Mouse (Mus musculus) forebrain, embryonic 16.5 days (tissue): Measurements from ENCODE around the gene Oscp1. TPM values are rescaled to one million over a fixed set of nuclear protein-coding genes. Genes with fewer than 3 reads are reported as not detected.

Experiments used
- ATAC-seq: fragments of 200-750 bp; cut with Nextera tagmentation; 2 replicates; pipeline ENCODE4 v1.8.0; 2017; ENCODE audit warnings: mild to moderate bottlenecking, moderate library complexity
- H3K27ac ChIP-seq: fragments of 300-500 bp; sonication (generic); 2 replicates; pipeline ENCODE4 v1.5.1; 2014; ENCODE audit warnings: low read length, control low read depth
- H3K27me3 ChIP-seq: fragments of 300-500 bp; sonication (generic); replicated peaks from 2 replicates; pipeline ENCODE4 v1.6.1; 2014; ENCODE audit warnings: low read length; ENCODE audit not compliant: control insufficient read depth, insufficient read depth
- H3K36me3 ChIP-seq: fragments of 300-500 bp; sonication (generic); 2 replicates; pipeline ENCODE4 v1.6.1; 2014; ENCODE audit not compliant: control insufficient read depth, insufficient read depth
- H3K4me1 ChIP-seq: fragments of 300-500 bp; sonication (generic); replicated peaks from 2 replicates; pipeline ENCODE4 v1.6.1; 2014; ENCODE audit warnings: low read length; ENCODE audit not compliant: control insufficient read depth, insufficient read depth
- H3K4me2 ChIP-seq: fragments of 300-500 bp; sonication (generic); 2 replicates; pipeline ENCODE4 v1.6.1; 2014; ENCODE audit warnings: mild to moderate bottlenecking, low read length, control low read depth
- H3K4me3 ChIP-seq: fragments of 300-500 bp; sonication (generic); replicated peaks from 2 replicates; pipeline ENCODE4 v1.5.1; 2014; ENCODE audit warnings: mild to moderate bottlenecking, low read length, control low read depth
- H3K9ac ChIP-seq: fragments of 300-500 bp; sonication (generic); replicated peaks from 2 replicates; pipeline ENCODE4 v1.6.1; 2014; ENCODE audit warnings: low read depth, low read length, control low read depth
- H3K9me3 ChIP-seq: fragments of 300-500 bp; sonication (generic); 2 replicates; pipeline ENCODE4 v1.6.1; 2016; ENCODE audit warnings: low read length; ENCODE audit not compliant: control insufficient read depth
- WGBS: fragments of 180-500 bp; shearing (Covaris S2); extraction: QIAGEN DNeasy Blood & Tissue Kit; methylation state at CpG from one replicate; pipeline ENCODE4 v1.1.7; 2014; 5-methylcytosine and 5-hydroxymethylcytosine counted together
- polyA plus RNA-seq: library from polyadenylated mRNA; unstranded; fragments of >200 nt; fragmentation: Nextera tagmentation; extraction: Ambion mirVana; gene quantifications from 2 replicates; pipeline ENCODE4 v1.2.1, GENCODE M21; 2015

The Oscp1 gene
- polyA plus RNA-seq, 1 experiment from 2014 or later: 30.4 TPM

DNA sequence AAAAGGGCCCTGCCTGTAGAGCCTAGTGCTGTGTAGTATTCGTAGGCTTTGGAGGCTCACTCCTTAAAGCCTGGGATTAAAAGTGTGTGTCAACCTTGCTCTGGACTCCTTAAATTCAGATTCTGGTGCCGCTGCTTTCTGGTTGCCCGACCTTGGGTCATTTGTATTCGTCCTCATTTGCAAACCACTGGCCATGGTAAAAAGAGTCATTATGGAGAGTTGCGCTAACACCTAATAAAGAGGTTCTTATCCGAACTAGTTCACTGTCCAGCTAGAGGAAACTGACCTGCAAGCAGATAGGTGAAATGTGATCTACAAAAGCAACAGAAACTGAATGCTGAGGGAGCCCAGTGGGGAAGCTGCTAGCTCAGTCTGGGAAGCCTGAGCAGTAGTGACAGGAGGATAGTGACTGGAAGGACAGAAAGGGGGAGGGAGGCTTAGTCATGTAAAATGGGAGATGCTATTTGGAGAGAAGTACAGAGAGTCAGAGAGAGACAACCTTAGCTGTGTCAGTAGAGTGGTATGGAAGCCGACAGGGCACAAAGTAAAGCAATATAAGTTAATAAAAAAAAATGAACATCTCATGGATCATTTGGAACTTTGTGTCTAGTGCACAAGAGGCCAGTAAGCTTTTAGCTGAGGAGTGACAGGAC is 46.9 kb downstream of the Oscp1 start:
- H3K27ac ChIP-seq: no peak overlapping the region
- H3K4me2 ChIP-seq: peak overlapping the region; percentile 94
- H3K4me3 ChIP-seq: peak overlapping the region; percentile 78; the same call in 1 of the 2 replicates
- peak overlapping the region; percentile 5; the same call in 1 of the 2 replicates for H3K9ac ChIP-seq
- no peaks in the 10 kb centered on the region for H3K27me3 ChIP-seq
- no peaks in the 10 kb centered on the region for H3K9me3 ChIP-seq
- H3K36me3 ChIP-seq: no peaks in the 10 kb centered on the region
- H3K4me1 ChIP-seq: peaks cover 48% of the 10 kb centered on the region
- WGBS: 51% methylated on average over 7 of the region's 7 CpGs
- ATAC-seq: no peak

DNA sequence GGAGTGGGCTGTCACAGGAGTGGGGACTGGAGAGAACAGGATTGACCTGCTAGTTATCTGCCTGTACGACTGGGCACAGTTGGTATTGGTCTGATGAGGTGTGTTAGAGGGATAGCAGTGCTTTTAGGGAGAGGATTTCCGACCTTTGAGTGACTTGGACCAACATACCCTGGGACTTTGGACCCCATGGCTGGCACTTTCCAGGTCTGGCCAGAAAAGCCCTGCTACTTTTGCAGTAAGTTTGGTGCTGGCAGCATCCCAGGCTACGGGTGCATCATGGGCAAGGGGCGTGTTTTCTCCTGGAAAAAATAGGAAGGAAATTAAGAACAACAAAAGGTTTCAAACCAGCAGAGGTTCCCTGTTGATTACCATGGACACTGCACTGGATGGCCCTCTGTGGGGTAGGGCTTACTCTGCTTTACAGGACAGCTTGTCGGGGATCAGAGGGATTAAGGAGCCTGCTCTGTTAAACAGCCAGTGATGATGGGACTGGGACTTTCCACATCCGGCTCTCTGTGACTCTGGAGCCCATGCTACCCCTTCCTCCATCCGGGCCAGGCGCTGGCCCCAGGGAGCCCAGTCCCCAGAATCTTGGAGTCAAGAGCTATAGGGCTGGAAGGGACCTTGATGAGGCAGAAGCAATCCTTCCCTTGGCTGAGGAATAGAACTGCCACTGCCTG is 49.8 kb downstream of the Oscp1 start:
- no peaks in the 10 kb centered on the region for H3K9me3 ChIP-seq
- no peaks in the 10 kb centered on the region for H3K36me3 ChIP-seq
- 27% methylated on average over 8 of the region's 8 CpGs for WGBS
- peaks cover 43% of the 10 kb centered on the region for H3K4me1 ChIP-seq
- H3K9ac ChIP-seq: no peak overlapping the region
- H3K27ac ChIP-seq: no peak overlapping the region
- no peak overlapping the region for H3K4me3 ChIP-seq
- no peak overlapping the region for H3K4me2 ChIP-seq
- no peaks in the 10 kb centered on the region for H3K27me3 ChIP-seq
- ATAC-seq: no peak

DNA sequence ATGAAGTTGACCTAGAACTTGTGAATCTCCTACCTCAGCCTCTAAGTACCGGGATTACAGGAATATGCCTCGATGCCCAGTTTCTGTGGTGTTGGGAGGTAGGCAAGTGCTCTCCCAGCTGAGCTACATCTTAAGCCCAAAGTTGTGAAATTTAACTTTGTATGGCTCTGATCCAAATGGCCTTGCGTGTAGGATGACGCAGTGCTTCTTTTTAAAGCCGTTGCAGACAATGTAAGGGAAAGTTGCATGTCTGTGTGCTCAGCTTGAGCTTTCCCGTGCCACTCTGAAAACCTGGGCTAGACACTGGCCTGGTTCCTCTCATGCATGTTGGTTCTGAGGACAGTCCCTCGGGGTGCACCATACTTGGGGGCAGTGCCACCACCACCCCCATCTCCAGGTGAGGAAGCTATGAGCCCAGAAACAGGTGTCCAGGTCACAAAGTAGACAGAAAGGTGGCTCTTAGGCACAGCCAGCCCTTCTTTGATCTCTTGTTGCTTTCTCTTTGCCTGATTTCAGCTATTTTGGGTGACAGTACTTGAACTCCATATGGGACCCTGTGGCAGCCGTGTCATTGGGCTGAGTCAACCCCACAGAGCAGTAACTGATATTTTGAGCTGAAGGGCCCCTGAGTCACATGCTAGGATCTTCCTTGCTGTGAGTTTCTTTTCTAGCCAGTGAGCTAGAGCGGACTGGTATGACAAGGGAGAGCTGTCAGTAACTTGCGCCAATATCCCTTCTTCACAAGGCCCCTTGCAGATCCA is 51.4 kb downstream of the Oscp1 start:
- no peak overlapping the region for H3K4me3 ChIP-seq
- H3K4me1 ChIP-seq: peaks cover 37% of the 10 kb centered on the region
- H3K4me2 ChIP-seq: no peak overlapping the region
- H3K36me3 ChIP-seq: no peaks in the 10 kb centered on the region
- H3K9ac ChIP-seq: no peak overlapping the region
- no peaks in the 10 kb centered on the region for H3K9me3 ChIP-seq
- H3K27ac ChIP-seq: no peak overlapping the region
- no peak for ATAC-seq
- 80% methylated on average over 10 of the region's 10 CpGs for WGBS
- no peaks in the 10 kb centered on the region for H3K27me3 ChIP-seq

DNA sequence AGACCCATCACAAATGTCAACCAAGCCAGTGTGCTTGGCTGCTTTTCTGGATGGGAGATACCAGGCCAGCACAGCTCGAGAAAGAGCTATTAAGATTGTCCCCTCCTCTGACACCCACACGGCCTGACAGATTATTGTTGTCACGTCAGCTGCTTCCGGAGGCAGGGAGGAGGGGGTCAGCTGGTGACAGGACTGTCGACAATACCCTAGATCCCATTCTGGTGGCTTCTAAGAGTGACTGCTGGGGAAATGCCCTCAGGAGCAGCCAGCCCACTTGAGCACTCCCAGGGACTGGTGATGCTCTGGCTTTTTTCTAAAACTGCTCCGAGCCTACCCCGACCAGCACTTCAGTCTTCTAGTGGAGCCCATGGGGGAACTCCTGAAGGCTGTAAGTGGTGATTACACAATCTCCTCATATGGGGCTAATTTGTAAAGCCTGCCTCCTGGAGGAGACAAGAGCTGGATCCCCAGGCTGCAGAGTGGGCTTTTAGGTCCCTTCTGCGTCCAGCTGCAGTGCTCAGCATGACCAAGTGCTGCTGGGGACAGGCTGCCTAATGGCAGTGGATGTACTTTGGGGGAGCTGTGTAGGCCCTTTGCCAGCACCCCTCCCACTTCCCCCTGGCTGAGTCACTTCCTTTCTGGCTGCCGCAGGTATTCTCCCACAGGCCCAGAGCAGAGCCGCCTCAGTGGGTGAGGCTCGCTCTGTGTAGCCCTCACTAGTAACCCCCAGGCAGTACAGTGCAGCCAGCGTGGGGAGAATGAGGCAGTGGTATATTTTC is 52.2 kb downstream of the Oscp1 start:
- peak; percentile 55 for ATAC-seq
- Histone ChIP-seq H3K27me3 (no peaks in the 10 kb centered on the region), H3K4me2 (no peak overlapping the region; the same call in 1 of the 2 replicates), H3K9me3 (no peaks in the 10 kb centered on the region), H3K4me3 (no peak overlapping the region), H3K36me3 (no peaks in the 10 kb centered on the region), H3K9ac (peak overlapping the region; percentile 39), H3K4me1 (peaks cover 29% of the 10 kb centered on the region), H3K27ac (peak overlapping the region; percentile 70)
- 11% methylated on average over 12 of the region's 12 CpGs for WGBS

DNA sequence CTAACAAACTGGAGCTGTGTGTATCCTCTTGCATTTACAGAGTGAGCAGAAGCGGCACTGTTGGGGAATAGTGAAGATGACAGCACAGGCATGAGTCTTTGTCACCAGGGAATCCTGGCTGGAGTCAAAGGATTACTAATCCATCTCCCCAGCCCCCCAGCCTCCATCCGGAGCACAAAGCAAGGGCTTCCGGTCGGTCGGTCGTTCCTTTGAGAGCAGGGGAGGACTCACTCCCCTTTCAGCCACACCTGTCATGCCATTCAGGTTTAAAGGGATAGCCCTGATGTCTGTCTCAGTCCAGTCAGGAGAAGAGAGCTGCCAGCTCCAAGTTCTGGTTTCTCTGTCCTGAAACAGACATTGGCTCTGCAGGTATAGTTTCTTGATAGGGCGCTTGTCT is 52.8 kb downstream of the Oscp1 start:
- ATAC-seq: no peak
- Histone ChIP-seq H3K9me3 (no peaks in the 10 kb centered on the region), H3K4me2 (no peak overlapping the region), H3K9ac (peak overlapping the region; percentile 39), H3K27ac (peak overlapping the region; percentile 70), H3K36me3 (no peaks in the 10 kb centered on the region), H3K27me3 (no peaks in the 10 kb centered on the region), H3K4me1 (peaks cover 24% of the 10 kb centered on the region), H3K4me3 (no peak overlapping the region)
- 20% methylated on average over 7 of the region's 7 CpGs for WGBS

DNA sequence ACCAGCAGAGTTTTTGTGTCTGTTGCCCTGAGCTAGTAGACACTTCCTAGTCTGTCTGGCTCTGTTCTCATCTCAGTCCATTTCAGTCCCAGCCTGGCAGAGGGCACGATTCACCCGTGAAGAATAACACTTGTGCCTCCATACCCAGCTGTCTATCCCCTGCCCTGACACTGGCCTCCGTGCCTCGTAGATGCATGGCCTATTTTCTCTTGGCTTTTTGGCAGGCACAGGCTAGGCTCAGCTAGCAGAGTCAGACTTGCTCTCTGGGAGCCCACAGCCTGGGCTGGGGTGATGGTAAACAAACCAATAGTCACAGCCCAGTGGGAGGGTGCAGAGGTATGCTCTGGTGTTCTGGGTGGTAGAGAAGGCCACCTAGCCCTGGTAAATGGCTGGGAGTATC is 54.9 kb downstream of the Oscp1 start:
- peaks cover 20% of the 10 kb centered on the region for H3K4me1 ChIP-seq
- no peak for ATAC-seq
- no peaks in the 10 kb centered on the region for H3K9me3 ChIP-seq
- H3K27ac ChIP-seq: no peak overlapping the region
- no peak overlapping the region for H3K4me3 ChIP-seq
- 68% methylated on average over 4 of the region's 4 CpGs for WGBS
- no peak overlapping the region for H3K4me2 ChIP-seq
- H3K9ac ChIP-seq: no peak overlapping the region
- H3K27me3 ChIP-seq: no peaks in the 10 kb centered on the region
- no peaks in the 10 kb centered on the region for H3K36me3 ChIP-seq

DNA sequence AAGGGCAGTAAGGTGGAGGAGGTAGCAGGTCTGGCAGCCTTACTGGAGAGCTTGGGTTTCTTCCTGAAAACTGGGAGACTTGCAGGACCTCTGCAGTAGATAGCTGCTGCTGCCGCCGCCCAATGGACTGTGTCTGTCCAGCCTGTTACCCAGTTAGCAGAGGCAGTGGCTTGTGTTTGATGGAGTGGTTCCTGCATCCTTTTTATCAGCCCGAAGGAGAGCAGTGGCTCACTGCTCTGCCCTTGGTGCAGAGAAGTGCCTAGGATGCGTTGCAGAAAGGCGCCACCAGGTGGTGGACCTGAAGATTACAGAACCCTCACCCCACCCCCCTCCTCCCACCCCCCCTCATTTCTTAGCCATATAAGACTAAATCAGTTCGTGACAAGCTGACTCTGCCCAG is 55.6 kb downstream of the Oscp1 start:
- Histone ChIP-seq H3K27me3 (no peaks in the 10 kb centered on the region), H3K9ac (no peak overlapping the region), H3K27ac (no peak overlapping the region), H3K4me3 (no peak overlapping the region), H3K9me3 (no peaks in the 10 kb centered on the region), H3K4me2 (no peak overlapping the region), H3K36me3 (no peaks in the 10 kb centered on the region), H3K4me1 (peaks cover 27% of the 10 kb centered on the region)
- ATAC-seq: no peak
- 20% methylated on average over 6 of the region's 6 CpGs for WGBS

DNA sequence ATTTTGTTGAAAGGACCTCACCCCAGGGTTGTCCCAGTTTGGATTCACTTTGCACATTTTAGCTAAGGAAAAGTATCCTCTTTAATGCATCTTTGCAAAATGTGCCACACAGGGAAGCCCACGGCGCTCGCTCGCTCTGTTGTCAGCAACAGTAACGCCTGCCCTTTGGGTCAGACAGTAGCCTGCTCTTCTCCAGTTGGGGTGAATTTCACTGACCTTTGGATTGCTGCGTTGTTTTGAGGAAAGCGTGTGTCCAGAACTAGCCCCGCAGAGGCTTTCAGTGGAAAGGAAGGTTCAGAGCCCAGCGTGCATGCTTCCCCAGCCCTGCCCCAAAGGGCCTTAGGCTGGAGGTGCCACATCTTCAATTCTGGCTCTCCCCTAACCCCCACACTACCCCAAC is 57.0 kb downstream of the Oscp1 start:
- no peak overlapping the region for H3K27ac ChIP-seq
- peaks cover 21% of the 10 kb centered on the region for H3K4me1 ChIP-seq
- no peak for ATAC-seq
- H3K36me3 ChIP-seq: no peaks in the 10 kb centered on the region
- 91% methylated on average over 9 of the region's 9 CpGs for WGBS
- H3K9ac ChIP-seq: no peak overlapping the region
- H3K4me2 ChIP-seq: no peak overlapping the region
- no peaks in the 10 kb centered on the region for H3K27me3 ChIP-seq
- no peaks in the 10 kb centered on the region for H3K9me3 ChIP-seq
- no peak overlapping the region for H3K4me3 ChIP-seq
